Mouse (Mus musculus): ENCODE data around the gene Oas1a. TPM values are rescaled to one million over a fixed set of nuclear protein-coding genes. Genes with fewer than 3 reads are reported as not detected.
"Not testable (repeated sequence)": the region's sequence is repeated elsewhere in the genome, so short reads cannot be mapped to it uniquely, and the experiment has no call there.

Oas1a gene
- polyA plus RNA-seq (2012; rRNA removed) (1.5 and 2.0 TPM in 2 replicates), polyA plus RNA-seq (2014; fragmentation: Nextera tagmentation; extraction: Ambion mirVana) (1.3 and 1.6 TPM in 2 replicates)

GRCm38 (mm10) chr5:120906791-120907733, at the start of gene Oas1a:
Gene Oas1a, minus strand, starts transcription at chr5:120907521.
- not testable (repeated sequence) for H3K9ac ChIP-seq (ENCODE audit: low read depth, low read length, severe bottlenecking); ATAC-seq (ENCODE audit: low FRiP score, low read depth); H3K4me1 ChIP-seq (ENCODE audit: control insufficient read depth, insufficient read depth, low read length); H3K36me3 ChIP-seq (ENCODE audit: control insufficient read depth, insufficient read depth, low read length); H3K4me3 ChIP-seq (replicated peaks; ENCODE audit: low read length); H3K27ac ChIP-seq (replicated peaks; ENCODE audit: low read depth, low read length); DNase-seq (ENCODE audit: low spot score); H3K4me2 ChIP-seq (replicated peaks; ENCODE audit: low read depth, low read length, severe bottlenecking); H3K9me3 ChIP-seq (ENCODE audit: control insufficient read depth, low read length); H3K27me3 ChIP-seq (ENCODE audit: control insufficient read depth, insufficient read depth, low read length)
- WGBS, result 31% methylated on average over 9 of the region's 12 CpGs

- no peaks in the 10 kb centered on the region for H3K9me3 ChIP-seq (ENCODE audit: control insufficient read depth, low read length)
- DNase-seq (ENCODE audit: low spot score) (no peak), ATAC-seq (ENCODE audit: low FRiP score, low read depth) (no peak)
- TF ChIP-seq POLR2A (IDR thresholded peaks at IDR 0.05; ENCODE audit: borderline replicate concordance, extremely low read depth, insufficient read depth, insufficient read length), result no peak
- no peaks in the 10 kb centered on the region for H3K4me1 ChIP-seq (ENCODE audit: control insufficient read depth, insufficient read depth, low read length)
- 21% methylated on average over 5 of the region's 5 CpGs for WGBS
- no peaks in the 10 kb centered on the region for H3K27me3 ChIP-seq (ENCODE audit: control insufficient read depth, insufficient read depth, low read length)
- no peak overlapping the region for H3K4me2 ChIP-seq (replicated peaks; ENCODE audit: low read depth, low read length, severe bottlenecking)
- H3K36me3 ChIP-seq (ENCODE audit: control insufficient read depth, insufficient read depth, low read length), result no peaks in the 10 kb centered on the region
- H3K4me3 ChIP-seq (replicated peaks; ENCODE audit: low read length), result no peak overlapping the region
- H3K9ac ChIP-seq (ENCODE audit: low read depth, low read length, severe bottlenecking), result no peak overlapping the region
- no peak overlapping the region for H3K27ac ChIP-seq (replicated peaks; ENCODE audit: low read depth, low read length)
Observed at GRCm38 (mm10) chr5:120953974-120954373, 46.7 kb upstream of the Oas1a start.

GRCm38 (mm10) chr5:120952242-120952770, 45.0 kb upstream of the Oas1a start:
- H3K4me3 ChIP-seq (replicated peaks; ENCODE audit: low read length), result no peak overlapping the region
- ATAC-seq (ENCODE audit: low FRiP score, low read depth), result no peak
- H3K27me3 ChIP-seq (ENCODE audit: control insufficient read depth, insufficient read depth, low read length), result no peaks in the 10 kb centered on the region
- no peak overlapping the region for H3K27ac ChIP-seq (replicated peaks; ENCODE audit: low read depth, low read length)
- H3K4me2 ChIP-seq (replicated peaks; ENCODE audit: low read depth, low read length, severe bottlenecking), result no peak overlapping the region
- no peak for TF ChIP-seq POLR2A (IDR thresholded peaks at IDR 0.05; ENCODE audit: borderline replicate concordance, extremely low read depth, insufficient read depth, insufficient read length)
- DNase-seq (ENCODE audit: low spot score), result no peak
- WGBS, result 62% methylated on average over 10 of the region's 10 CpGs
- H3K36me3 ChIP-seq (ENCODE audit: control insufficient read depth, insufficient read depth, low read length), result no peaks in the 10 kb centered on the region
- no peaks in the 10 kb centered on the region for H3K9me3 ChIP-seq (ENCODE audit: control insufficient read depth, low read length)
- H3K9ac ChIP-seq (ENCODE audit: low read depth, low read length, severe bottlenecking), result no peak overlapping the region
- no peaks in the 10 kb centered on the region for H3K4me1 ChIP-seq (ENCODE audit: control insufficient read depth, insufficient read depth, low read length)

- H3K36me3 ChIP-seq (ENCODE audit: control insufficient read depth, insufficient read depth, low read length), result no peaks in the 10 kb centered on the region
Observed at GRCm38 (mm10) chr5:120942076-120942475, 34.8 kb upstream of the Oas1a start.

GRCm38 (mm10) chr5:120938586-120938985, 31.3 kb upstream of the Oas1a start:
- 48% methylated on average over 8 of the region's 8 CpGs for WGBS
- H3K9me3 ChIP-seq (ENCODE audit: control insufficient read depth, low read length), result no peaks in the 10 kb centered on the region
- no peaks in the 10 kb centered on the region for H3K4me1 ChIP-seq (ENCODE audit: control insufficient read depth, insufficient read depth, low read length)
- H3K4me2 ChIP-seq (replicated peaks; ENCODE audit: low read depth, low read length, severe bottlenecking), result no peak overlapping the region
- no peak for ATAC-seq (ENCODE audit: low FRiP score, low read depth)
- no peak overlapping the region for H3K9ac ChIP-seq (ENCODE audit: low read depth, low read length, severe bottlenecking)
- H3K27me3 ChIP-seq (ENCODE audit: control insufficient read depth, insufficient read depth, low read length), result no peaks in the 10 kb centered on the region
- H3K27ac ChIP-seq (replicated peaks; ENCODE audit: low read depth, low read length), result no peak overlapping the region
- no peak for DNase-seq (ENCODE audit: low spot score)
- H3K36me3 ChIP-seq (ENCODE audit: control insufficient read depth, insufficient read depth, low read length), result no peaks in the 10 kb centered on the region
- H3K4me3 ChIP-seq (replicated peaks; ENCODE audit: low read length), result no peak overlapping the region
- TF ChIP-seq POLR2A (IDR thresholded peaks at IDR 0.05; ENCODE audit: borderline replicate concordance, extremely low read depth, insufficient read depth, insufficient read length), result no peak

More at GRCm38 (mm10) chr5:120942076-120942475, 34.8 kb upstream of the Oas1a start:
- H3K9me3 ChIP-seq (ENCODE audit: control insufficient read depth, low read length), result no peaks in the 10 kb centered on the region
- H3K27me3 ChIP-seq (ENCODE audit: control insufficient read depth, insufficient read depth, low read length), result no peaks in the 10 kb centered on the region
- DNase-seq (ENCODE audit: low spot score) (no peak), ATAC-seq (ENCODE audit: low FRiP score, low read depth) (no peak)
- H3K4me3 ChIP-seq (replicated peaks; ENCODE audit: low read length), result no peak overlapping the region
- H3K9ac ChIP-seq (ENCODE audit: low read depth, low read length, severe bottlenecking), result no peak overlapping the region
- TF ChIP-seq POLR2A (IDR thresholded peaks at IDR 0.05; ENCODE audit: borderline replicate concordance, extremely low read depth, insufficient read depth, insufficient read length), result no peak
- no peak overlapping the region for H3K4me2 ChIP-seq (replicated peaks; ENCODE audit: low read depth, low read length, severe bottlenecking)
- H3K27ac ChIP-seq (replicated peaks; ENCODE audit: low read depth, low read length), result no peak overlapping the region
- H3K4me1 ChIP-seq (ENCODE audit: control insufficient read depth, insufficient read depth, low read length), result no peaks in the 10 kb centered on the region
- 55% methylated on average over 9 of the region's 10 CpGs for WGBS
